Mouse (Mus musculus) intestine, postnatal 0 days (tissue): ENCODE data around the gene Llph. TPM values are rescaled to one million over a fixed set of nuclear protein-coding genes. Genes with fewer than 3 reads are reported as not detected.

Experiments
- ATAC-seq: fragments of 200-750 bp; cut with Nextera tagmentation; 2 replicates; pipeline ENCODE4 v1.8.0; 2017; ENCODE audit warnings: mild to moderate bottlenecking, moderate TSS enrichment, moderate library complexity
- H3K27ac ChIP-seq: fragments of 300-500 bp; sonication (generic); 2 replicates; pipeline ENCODE4 v1.5.1; 2014; ENCODE audit warnings: mild to moderate bottlenecking, low read depth, low read length, moderate library complexity
- H3K27me3 ChIP-seq: fragments of 300-500 bp; sonication (generic); replicated peaks from 2 replicates; pipeline ENCODE4 v1.6.1; 2014; ENCODE audit warnings: low read length, mixed read lengths; ENCODE audit not compliant: control insufficient read depth, insufficient read depth
- H3K36me3 ChIP-seq: fragments of 300-500 bp; sonication (generic); 2 replicates; pipeline ENCODE4 v1.6.1; 2014; ENCODE audit warnings: mild to moderate bottlenecking, moderate library complexity; ENCODE audit not compliant: control insufficient read depth, insufficient read depth
- H3K4me1 ChIP-seq: fragments of 300-500 bp; sonication (generic); replicated peaks from 2 replicates; pipeline ENCODE4 v1.6.1; 2014; ENCODE audit warnings: antibody characterized with exemption, low read length, mixed read lengths; ENCODE audit not compliant: control insufficient read depth, insufficient read depth
- H3K4me2 ChIP-seq: fragments of 300-500 bp; sonication (generic); replicated peaks from 2 replicates; pipeline ENCODE4 v1.6.1; 2014; ENCODE audit warnings: low read depth, mild to moderate bottlenecking, moderate library complexity
- H3K4me3 ChIP-seq: fragments of 300-500 bp; sonication (generic); 2 replicates; pipeline ENCODE4 v1.5.1; 2014; ENCODE audit warnings: low read depth, low read length
- H3K9ac ChIP-seq: fragments of 300-500 bp; sonication (generic); 2 replicates; pipeline ENCODE4 v1.6.1; 2014; ENCODE audit warnings: mild to moderate bottlenecking, low read depth, low read length
- H3K9me3 ChIP-seq: fragments of 300-500 bp; sonication (generic); 2 replicates; pipeline ENCODE4 v1.6.1; 2016; ENCODE audit warnings: mixed run types; ENCODE audit not compliant: control insufficient read depth
- CTCF ChIP-seq: sonication (generic); IDR thresholded peaks from 2 replicates; pipeline ENCODE4 v1.5.1; 2016; ENCODE audit warnings: low read depth, mild to moderate bottlenecking, control low read depth, antibody characterized with exemption, moderate library complexity
- WGBS: fragments of 180-500 bp; shearing (Covaris S2); extraction: QIAGEN DNeasy Blood & Tissue Kit; methylation state at CpG from one replicate; pipeline ENCODE4 v1.1.7; 2014; 5-methylcytosine and 5-hydroxymethylcytosine counted together
- polyA plus RNA-seq: library from polyadenylated mRNA; unstranded; fragments of >200 nt; fragmentation: Nextera tagmentation; extraction: Ambion mirVana; gene quantifications from 2 replicates; pipeline ENCODE4 v1.2.1, GENCODE M21; 2015

The Llph gene
- polyA plus RNA-seq, 1 experiment from 2014 or later: 40.6 TPM

GRCm38 (mm10) chr10:120246994-120247750 lies 20.3 kb downstream of the Llph start:
- no peak overlapping the region for H3K4me2 ChIP-seq
- no peaks in the 10 kb centered on the region for H3K4me1 ChIP-seq
- peak; percentile 82 for TF ChIP-seq CTCF
- no peak for ATAC-seq
- H3K27me3 ChIP-seq: no peaks in the 10 kb centered on the region
- no peaks in the 10 kb centered on the region for H3K9me3 ChIP-seq
- no peak overlapping the region for H3K4me3 ChIP-seq
- no peak overlapping the region for H3K27ac ChIP-seq
- WGBS: 33% methylated on average over 9 of the region's 9 CpGs
- H3K9ac ChIP-seq: no peak overlapping the region
- H3K36me3 ChIP-seq: no peaks in the 10 kb centered on the region

- H3K27ac ChIP-seq: no peak overlapping the region
- H3K9ac ChIP-seq: no peak overlapping the region
- H3K36me3 ChIP-seq: no peaks in the 10 kb centered on the region
- no peak overlapping the region for H3K4me3 ChIP-seq
- ATAC-seq: no peak
- 57% methylated on average over 11 of the region's 11 CpGs for WGBS
- H3K9me3 ChIP-seq: no peaks in the 10 kb centered on the region
- peak; percentile 42 for TF ChIP-seq CTCF
- H3K4me2 ChIP-seq: no peak overlapping the region
- H3K4me1 ChIP-seq: no peaks in the 10 kb centered on the region
- no peaks in the 10 kb centered on the region for H3K27me3 ChIP-seq
Measured at GRCm38 (mm10) chr10:120250911-120251683, 24.2 kb downstream of the Llph start.

DNA sequence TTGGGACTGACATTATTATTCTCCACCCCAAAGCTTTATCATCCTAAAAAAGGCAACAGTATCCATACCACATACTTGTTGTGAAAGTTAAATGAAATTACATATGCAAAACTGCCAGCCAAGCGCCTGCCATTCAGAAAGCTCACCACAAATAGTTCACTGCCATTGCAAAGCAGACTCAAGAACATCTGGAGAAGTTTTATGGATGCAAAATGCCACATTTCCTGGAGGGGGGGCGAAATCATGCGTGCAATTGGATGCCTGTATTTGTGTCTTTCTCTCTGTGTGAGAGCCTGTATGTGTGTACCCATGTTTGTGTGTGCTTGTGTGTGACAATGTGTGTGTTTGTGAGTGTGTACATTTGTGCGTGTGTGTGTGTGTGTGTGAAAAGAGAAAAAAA lies 24.9 kb downstream of the Llph start:
- no peaks in the 10 kb centered on the region for H3K4me1 ChIP-seq
- no peaks in the 10 kb centered on the region for H3K36me3 ChIP-seq
- WGBS: 86% methylated on average over 4 of the region's 4 CpGs
- H3K4me3 ChIP-seq: no peak overlapping the region
- H3K9ac ChIP-seq: no peak overlapping the region
- H3K27me3 ChIP-seq: no peaks in the 10 kb centered on the region
- no peak for ATAC-seq
- no peaks in the 10 kb centered on the region for H3K9me3 ChIP-seq
- TF ChIP-seq CTCF: no peak
- no peak overlapping the region for H3K4me2 ChIP-seq
- H3K27ac ChIP-seq: no peak overlapping the region

- Histone ChIP-seq H3K4me3 (no peak overlapping the region), H3K4me2 (no peak overlapping the region), H3K36me3 (no peaks in the 10 kb centered on the region), H3K9ac (no peak overlapping the region), H3K9me3 (no peaks in the 10 kb centered on the region), H3K4me1 (no peaks in the 10 kb centered on the region), H3K27ac (no peak overlapping the region), H3K27me3 (no peaks in the 10 kb centered on the region)
- no peak for ATAC-seq
- WGBS: 32% methylated on average over 8 of the region's 8 CpGs
- TF ChIP-seq CTCF: no peak
Measured at GRCm38 (mm10) chr10:120252800-120253199, 25.9 kb downstream of the Llph start.

- H3K27ac ChIP-seq: no peak overlapping the region
- H3K4me3 ChIP-seq: no peak overlapping the region
- H3K36me3 ChIP-seq: no peaks in the 10 kb centered on the region
- no peaks in the 10 kb centered on the region for H3K4me1 ChIP-seq
- no peak overlapping the region for H3K9ac ChIP-seq
- peak; percentile 81 for TF ChIP-seq CTCF
- H3K27me3 ChIP-seq: no peaks in the 10 kb centered on the region
- no peaks in the 10 kb centered on the region for H3K9me3 ChIP-seq
- no peak for ATAC-seq
- 17% methylated on average over 11 of the region's 11 CpGs for WGBS
- no peak overlapping the region for H3K4me2 ChIP-seq
Measured at GRCm38 (mm10) chr10:120257231-120257630, 30.4 kb downstream of the Llph start.

- Histone ChIP-seq H3K4me2 (no peak overlapping the region), H3K27me3 (no peaks in the 10 kb centered on the region), H3K4me3 (no peak overlapping the region), H3K9ac (no peak overlapping the region), H3K36me3 (no peaks in the 10 kb centered on the region), H3K27ac (no peak overlapping the region), H3K9me3 (no peaks in the 10 kb centered on the region), H3K4me1 (no peaks in the 10 kb centered on the region)
- ATAC-seq: no peak
- no peak for TF ChIP-seq CTCF
- 68% methylated on average over 12 of the region's 12 CpGs for WGBS
Measured at GRCm38 (mm10) chr10:120267790-120268189, 40.9 kb downstream of the Llph start.
